Mouse (Mus musculus) CH12.LX (cell line): ENCODE results near the gene Lnx1.

Experiments
- CTCF ChIP-seq, 2 experiments: IDR thresholded peaks in 1 of 2; conservative IDR thresholded peaks in 1 of 2; 2 replicates each; pipeline ENCODE4 v1.5.1; 2011 to 2012; ENCODE audit warnings: low read depth in 2 of 2, low read length in 2 of 2, improper control_type of control experiment in 1 of 2, inconsistent platforms in 1 of 2, mild to moderate bottlenecking in 1 of 2, moderate library complexity in 1 of 2
- ELF1 ChIP-seq: IDR thresholded peaks from 2 replicates; pipeline ENCODE4 v1.6.1; 2014; ENCODE audit warnings: low read depth, mild to moderate bottlenecking, inconsistent platforms, low read length, improper control_type of control experiment
- EP300 ChIP-seq: IDR thresholded peaks from 2 replicates; pipeline ENCODE4 v1.6.1; 2011; ENCODE audit warnings: low read length, improper control_type of control experiment
- HCFC1 ChIP-seq: IDR thresholded peaks from 2 replicates; pipeline ENCODE4 v1.6.1; 2012; ENCODE audit warnings: low read depth, mild to moderate bottlenecking, inconsistent platforms, low read length, improper control_type of control experiment
- NELFE ChIP-seq: IDR thresholded peaks from 2 replicates; pipeline ENCODE4 v1.6.1; 2011; ENCODE audit warnings: low read depth, low read length, improper control_type of control experiment
- NRF1 ChIP-seq: IDR thresholded peaks from 2 replicates; pipeline ENCODE4 v1.6.1; 2014; ENCODE audit warnings: low read depth, mild to moderate bottlenecking, inconsistent platforms, low read length, improper control_type of control experiment, moderate library complexity
- POLR2A ChIP-seq: IDR thresholded peaks from 2 replicates; pipeline ENCODE4 v1.6.1; 2011; ENCODE audit warnings: low read depth, mild to moderate bottlenecking, improper control_type of control experiment, low read length
- RAD21 ChIP-seq: IDR thresholded peaks from 2 replicates; pipeline ENCODE4 v1.6.1; 2011; ENCODE audit warnings: low read depth, mild to moderate bottlenecking, low read length, improper control_type of control experiment, moderate library complexity
- TBP ChIP-seq: conservative IDR thresholded peaks from 2 replicates; pipeline ENCODE4 v1.6.1; 2011; ENCODE audit warnings: low read depth, low read length, improper control_type of control experiment
- USF1 ChIP-seq: IDR thresholded peaks from 2 replicates; pipeline ENCODE4 v1.6.1; 2014; ENCODE audit warnings: low read depth, mild to moderate bottlenecking, inconsistent platforms, low read length, improper control_type of control experiment

DNA sequence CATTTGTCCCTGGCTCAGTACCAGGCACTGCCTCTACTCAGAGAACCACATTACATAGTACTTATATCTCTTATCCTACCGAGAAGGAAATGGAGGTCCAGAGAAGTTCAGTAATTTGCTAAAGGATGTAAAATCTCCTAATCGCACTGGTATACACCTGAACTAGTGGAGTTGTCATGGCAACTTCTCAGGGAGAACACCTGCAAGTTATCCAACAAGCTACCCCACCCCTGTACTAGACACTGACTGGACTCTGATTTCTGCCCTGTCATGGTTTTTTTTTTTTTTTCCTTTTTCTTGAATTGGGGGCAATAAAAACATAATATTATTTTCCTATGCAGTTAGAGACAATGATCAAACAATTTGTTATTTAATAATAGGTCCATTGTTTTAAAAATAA lies 1.8 kb downstream of the Lnx1 start:
- no peak for TF ChIP-seq HCFC1
- TF ChIP-seq POLR2A: no peak
- TF ChIP-seq CTCF (conservative IDR thresholded peaks at IDR 0.05 in 1 of 2, IDR thresholded peaks at IDR 0.05 in 1 of 2; ENCODE audit: low read depth in 2 of 2, low read length in 2 of 2): no peak
- TF ChIP-seq RAD21: no peak
- TF ChIP-seq USF1: no peak
- TF ChIP-seq NELFE: no peak
- TF ChIP-seq EP300: no peak
- TF ChIP-seq TBP: no peak
- no peak for TF ChIP-seq NRF1
- TF ChIP-seq ELF1: no peak
